Mouse (Mus musculus): ENCODE measurements around the gene Hoxd12.

Gene Hoxd12

DNA sequence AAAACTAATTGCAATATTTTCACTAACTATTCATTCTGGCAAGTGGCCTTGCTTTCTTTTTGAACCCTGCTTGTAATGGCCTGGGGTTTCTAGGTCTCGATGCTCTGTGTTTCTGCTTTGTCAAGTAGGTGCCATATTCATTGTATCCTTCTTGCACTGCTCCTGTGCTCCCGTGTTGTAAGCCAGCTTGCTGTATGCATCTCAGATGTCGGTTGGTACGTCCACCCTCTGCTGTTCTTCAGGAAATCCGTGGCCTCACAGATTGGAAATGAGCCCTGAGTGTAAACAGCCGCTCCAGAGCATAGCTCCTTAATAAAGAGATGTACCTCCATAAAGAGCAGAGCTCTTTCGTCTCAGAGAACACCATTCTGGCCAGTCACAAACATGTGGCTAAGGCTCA is 32.8 kb downstream of the Hoxd12 start:
- DNase-seq (ENCODE audit: low read depth, low spot score): no peak

DNA sequence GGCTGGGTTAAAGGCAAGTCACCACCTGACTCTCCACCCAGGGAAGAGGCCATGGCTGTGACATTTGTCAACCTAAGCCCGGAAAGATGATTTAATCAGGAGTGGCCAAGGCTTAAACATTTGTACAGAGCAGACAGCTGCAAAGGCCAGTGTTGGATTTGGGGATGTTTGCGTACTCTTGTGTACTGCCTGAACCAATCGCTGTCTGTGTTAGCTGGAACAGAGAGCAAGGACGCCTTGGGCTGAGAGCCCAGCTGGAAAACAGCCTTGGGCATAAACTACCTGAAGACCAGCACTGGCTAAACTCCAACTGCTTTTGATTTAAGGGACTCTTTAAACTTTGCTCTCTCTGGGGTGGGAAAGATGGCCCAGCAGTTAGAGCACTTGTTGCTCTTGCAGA is 33.9 kb downstream of the Hoxd12 start:
- DNase-seq (ENCODE audit: low read depth, low spot score): no peak

DNA sequence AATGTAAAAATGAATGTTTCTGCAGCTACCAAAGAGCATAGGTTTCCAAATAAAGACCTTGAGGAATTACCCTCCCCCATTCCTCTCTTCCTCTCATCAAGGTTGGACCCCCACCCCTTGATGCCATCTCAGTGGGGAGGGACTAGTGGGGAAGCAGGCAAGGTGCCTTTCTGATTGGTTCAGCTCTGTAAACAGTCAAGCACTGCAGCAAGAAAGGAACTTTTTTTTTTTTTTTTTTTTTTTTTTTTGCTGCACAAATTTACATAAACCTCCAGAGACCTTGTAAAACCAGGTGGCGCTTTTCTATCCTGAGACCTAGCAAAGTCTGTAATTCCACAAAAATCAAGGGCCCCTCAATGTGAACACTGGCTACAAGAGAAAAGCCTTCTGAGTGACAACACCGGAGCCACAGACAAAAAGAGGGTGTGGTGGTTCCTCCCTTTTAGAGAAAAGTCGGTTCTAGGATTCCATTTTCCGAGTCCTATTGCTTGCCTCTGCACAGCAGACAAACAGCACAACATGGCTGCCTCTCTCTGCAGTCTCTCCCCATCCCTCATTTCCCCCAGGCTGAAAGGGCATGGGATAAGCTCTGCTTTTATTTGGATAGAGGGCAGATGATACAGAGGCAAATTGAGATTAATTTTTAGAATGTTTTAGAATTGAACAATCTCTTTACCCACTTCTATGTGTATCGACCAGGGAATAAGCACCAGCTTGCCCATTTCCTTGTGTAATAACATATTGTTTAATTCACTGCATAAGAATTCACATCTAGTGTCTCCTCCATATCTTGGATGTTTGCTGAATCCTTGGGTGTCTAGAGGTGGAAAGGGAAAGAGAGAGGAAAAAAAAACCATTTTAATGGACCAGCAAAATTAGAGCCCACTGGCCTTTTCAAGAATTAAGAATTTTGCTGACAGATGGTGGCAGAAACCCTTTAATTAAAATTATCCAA is 34.9 kb downstream of the Hoxd12 start:
- DNase-seq (ENCODE audit: low read depth, low spot score): no peak

DNA sequence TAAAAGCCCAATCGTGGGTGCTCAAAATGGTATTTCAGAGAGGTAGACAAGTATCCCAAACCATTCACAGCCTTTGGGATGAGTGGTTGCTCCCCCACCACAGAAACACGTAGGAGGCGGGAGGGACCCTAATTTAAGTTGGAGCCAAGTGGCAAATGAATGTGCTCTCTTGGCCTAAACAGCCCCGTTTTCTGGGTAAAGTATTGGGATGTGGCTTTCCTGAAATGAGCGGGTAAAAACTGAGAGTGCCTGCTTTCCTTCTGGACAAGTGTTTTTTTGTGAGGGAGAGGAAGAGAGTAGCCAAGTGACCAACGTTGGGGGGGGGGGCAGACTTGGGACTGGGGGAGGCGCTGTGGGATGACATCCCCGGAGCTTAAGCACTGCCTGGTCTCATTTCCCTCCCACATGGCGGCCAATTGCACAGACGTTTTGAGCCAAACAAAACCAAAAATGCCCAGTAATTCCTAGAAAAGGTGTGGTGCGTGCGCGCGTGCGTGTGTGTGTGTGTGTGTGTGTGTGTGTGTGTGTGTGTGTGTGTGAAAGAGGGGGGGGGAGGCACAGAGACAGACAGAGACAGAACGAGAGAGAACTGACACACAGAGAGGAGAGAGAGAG is 36.2 kb downstream of the Hoxd12 start:
- no peak for DNase-seq (ENCODE audit: low read depth, low spot score)

DNA sequence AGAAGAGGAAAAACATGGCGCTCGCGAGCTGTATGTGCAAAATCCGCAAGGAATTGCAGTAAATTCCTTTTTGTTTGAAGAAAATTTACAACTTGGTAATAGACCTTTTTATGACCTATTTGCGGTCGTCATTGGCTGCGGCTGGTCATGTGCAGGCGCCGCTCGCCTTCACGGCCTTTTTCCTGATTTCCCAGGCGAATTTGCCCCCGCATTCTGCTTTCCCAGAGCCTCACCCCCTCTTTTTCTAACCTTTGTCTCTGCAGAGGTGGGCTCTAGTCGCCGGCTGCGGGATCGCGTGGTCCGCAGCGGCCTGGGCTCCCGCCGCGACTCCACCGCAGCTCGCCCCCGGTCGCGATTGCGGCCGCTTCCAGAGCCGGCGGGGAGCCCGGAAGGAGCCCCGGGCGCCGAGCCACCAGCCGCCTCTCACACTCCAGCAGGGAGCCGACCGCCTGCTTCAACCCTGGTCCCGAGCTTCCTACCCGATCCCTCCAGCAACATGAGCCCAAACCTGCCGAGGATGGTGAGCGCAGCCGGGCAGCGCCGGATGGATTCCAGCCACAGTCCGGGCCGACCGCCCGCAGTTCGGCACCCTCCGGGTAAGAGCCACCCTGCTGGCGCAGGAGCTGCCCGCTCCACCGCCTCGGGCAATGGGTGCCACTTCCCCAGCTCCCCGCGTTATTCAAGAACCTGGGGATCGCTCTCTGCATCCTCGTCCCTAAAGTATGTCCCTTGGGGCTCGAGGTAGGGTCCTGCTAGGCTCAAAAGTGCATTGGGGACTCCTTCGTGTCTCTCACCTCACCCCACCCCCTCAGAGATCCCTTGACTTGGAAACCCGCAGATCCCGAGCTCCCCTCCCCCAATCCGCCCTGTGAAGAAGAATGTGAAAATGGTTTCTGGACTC is 37.2 kb downstream of the Hoxd12 start, which contains the start of the genes Hoxd3 and Hoxd4:
Gene Hoxd3 (plus strand): TSS at position 207 of the 901 bp plus-strand sequence.
Gene Hoxd4 (plus strand): TSS at position 209 of the 901 bp plus-strand sequence.
- DNase-seq (ENCODE audit: low read depth, low spot score): peak; percentile 80

DNA sequence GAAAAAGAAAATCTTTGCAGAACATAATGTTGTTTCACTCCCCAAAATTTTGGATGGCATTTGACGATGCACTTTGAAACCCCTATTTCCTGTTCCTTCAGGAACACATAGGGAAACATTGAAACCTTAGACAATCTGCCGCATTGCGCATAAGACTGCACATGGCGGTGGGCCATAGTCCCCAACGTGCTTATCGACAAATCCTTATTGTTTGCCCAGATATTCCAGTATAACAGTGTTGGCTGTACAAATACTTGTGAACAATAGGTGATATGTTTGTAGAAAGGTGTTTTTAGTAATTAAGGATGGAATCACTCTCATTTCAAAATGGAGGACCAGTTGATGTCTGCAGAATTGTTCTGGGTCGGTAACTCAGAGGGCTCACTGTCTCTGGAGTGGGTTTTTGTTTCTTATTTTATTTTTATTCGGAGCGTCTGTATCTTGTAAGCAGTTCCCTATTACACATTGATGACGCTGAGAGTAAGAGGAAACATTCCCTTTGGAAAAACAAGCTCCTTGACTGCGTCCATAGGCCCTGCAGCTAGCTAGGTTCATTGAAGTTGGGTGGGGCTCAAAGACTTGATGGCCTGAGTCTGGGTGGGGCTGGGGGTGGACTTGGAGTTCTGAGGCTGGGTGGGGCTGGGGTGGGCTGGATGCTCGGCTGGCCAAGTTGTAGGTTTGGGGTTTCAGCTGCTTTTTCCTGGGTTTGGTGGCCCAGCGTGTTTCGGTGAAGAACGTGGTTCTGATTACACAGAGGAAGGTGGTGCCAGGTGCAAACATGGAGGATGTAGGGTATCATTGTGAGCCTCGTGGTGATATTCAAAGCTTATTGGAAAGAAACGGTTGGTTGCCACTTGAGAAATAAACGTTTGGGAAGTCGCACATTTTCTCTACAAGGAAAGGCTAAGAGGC is 38.7 kb downstream of the Hoxd12 start:
- peak; percentile 66 for DNase-seq (ENCODE audit: low read depth, low spot score)

DNA sequence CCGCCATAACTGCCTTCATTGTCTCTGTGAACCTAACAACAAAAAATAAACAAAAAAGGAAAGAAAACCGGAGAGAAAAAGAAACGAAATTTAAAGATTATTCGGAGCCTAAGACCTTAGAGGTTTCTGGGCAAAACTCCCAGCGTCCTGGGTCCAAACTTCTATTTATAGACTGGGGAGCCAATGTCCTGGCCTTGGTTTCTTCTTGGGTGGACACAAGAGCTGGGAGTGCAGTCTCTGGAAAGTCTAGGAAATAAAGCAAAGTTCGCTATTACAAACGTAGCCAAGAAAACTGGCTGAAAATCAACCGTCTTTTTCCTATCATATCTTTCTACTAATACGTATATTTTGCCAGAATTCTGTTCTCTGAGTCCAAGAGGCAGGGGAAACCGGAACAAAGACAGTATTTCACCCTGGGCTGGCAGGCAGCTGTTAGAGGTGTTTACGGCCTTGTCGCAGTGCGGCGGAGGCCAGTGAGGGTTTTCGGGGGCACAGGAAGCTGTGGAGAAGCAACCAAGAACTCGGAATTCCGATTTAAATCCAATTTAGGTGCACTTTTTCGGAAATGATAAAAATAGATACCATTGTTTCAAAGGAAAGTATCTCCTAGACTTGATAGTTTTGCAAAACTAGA is 39.5 kb downstream of the Hoxd12 start:
- no peak for DNase-seq (ENCODE audit: low read depth, low spot score)

DNA sequence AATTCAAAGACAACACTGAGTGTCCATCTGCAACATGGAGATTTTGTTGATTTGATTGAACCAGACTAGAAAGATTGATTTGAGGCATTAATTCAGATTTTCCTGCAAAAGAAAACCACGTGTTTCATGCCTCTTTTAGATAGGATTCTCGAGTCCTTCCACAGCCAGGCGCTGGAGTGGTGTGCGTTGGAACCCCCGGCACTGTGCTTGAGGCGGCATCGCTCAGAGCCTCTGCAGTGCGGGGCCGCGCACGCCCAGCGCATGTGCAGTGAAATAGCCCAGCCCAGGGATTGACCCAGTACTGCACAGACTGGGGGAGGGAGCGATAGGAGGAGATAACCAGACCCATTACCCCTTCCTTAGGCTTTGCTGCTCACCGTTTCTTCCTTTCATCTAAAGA is 40.1 kb downstream of the Hoxd12 start:
- no peak for DNase-seq (ENCODE audit: low read depth, low spot score)

DNA sequence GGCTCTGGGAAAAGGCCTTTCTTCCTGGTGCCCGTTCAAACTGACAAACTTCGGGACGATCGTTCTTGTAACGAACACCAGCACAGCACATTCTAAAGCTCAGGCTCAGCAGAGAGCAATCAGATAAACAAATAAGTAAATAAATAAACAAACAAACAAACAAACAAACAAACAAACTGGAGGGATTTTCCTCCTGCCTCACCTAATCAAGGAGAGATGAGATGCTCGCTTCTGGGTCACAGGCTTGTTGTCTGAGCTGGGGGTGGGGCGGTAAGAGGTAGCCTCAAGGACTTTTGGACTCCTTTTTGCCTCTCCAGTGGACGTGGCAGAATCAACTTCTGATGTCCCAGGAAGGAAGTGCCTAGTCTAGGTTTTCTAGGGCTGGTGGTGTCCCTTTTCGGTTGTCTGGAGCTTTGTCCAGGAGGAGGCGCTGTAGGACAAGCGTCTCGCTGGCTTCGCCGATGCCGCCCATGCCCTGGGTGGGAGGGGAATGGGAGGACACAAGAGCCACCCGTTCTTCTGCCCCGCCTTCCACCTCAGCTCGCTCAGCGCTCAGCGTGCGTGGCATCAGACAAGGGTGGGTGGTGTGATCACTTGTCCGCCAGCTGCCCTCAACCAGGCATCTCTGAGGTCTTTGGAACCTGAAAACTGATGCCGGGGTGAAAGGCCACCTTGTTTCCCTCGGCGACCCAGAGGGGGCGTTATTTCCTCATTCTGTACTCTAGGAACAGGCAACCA is 40.9 kb downstream of the Hoxd12 start:
- DNase-seq (ENCODE audit: low read depth, low spot score): peak; percentile 90

DNA sequence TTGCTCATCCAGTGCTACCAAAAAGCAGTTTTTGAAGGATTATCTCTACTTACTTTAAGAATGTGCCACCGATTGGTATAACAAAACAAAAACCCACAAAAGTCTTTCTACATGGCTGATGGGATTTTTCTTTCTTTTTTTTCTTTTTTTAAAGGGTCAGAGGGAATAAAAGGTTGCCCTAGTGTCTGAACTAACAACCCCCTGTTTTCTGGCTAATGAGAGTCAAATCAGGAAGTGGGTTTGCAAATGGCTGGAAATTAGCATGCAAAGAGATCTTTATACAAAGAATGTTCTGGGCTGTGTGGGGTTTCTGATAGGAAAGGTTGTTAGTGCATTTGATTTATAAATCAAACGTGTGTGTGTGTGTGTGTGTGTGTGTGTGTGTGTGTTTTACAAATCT is 45.6 kb downstream of the Hoxd12 start:
- DNase-seq (ENCODE audit: low read depth, low spot score): no peak

DNA sequence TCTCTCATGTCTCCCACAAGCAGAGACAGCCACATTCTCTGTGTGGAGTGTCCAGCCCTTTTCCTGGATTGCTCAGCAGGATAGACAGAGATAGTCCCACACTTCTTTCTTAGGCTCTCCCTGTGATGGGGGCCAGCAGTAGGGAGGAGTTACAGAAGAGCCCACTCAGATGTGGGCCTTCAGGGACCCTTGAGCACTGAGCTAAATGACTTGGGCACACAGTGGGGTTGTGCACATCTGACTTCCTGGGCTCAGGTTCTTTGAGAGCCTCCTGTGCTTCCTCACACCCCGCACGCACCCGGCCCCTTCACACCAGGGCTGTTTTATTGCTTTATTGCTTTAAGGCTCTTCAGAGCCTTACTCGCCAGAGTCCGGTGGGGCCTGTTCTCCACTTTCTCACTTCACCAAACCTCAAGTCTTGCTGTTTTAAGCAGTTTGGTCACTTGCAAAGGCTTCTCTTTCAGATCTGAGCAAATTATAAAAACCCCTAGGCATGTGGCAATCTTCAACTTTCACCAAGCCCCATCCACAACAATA is 46.2 kb downstream of the Hoxd12 start:
- no peak for DNase-seq (ENCODE audit: low read depth, low spot score)

DNA sequence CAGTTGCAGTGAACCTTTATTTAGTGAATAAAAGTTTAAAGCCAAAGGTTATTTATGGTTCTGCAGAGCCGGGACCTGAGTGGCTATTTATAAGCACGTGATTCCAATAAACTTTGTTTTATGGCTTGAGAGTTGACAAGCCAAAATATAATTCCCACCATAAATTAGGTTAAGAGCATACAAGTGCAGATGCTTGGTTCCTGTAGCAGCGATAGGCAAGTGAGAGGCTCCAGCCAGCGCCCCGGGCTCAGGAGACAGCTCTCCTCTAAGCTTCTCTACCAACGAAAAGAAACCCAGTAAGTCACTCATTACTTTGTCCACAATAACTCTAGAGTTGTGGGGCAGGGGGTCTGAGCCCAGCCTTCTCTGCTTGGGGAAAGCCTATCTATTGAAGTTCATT is 47.1 kb downstream of the Hoxd12 start:
- DNase-seq (ENCODE audit: low read depth, low spot score): no peak

DNA sequence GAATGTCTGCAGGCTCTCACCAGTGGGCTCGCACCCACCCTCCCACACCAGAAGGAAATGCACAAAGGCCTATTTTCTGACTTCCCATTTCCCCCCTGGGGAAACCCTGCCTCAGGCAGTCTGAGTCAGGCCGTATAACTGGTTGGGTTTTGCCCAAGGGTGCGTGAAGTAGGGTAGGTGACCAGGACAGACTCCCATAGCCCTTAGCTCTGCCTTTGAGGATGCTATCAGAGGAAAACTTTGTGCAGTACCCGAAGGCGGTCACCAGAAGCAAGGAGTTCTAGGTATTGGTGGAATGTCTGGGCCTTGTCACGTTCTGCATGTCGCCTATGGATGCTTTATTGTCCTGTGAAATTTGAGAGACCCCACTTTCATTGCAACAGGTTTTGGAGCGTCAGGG is 48.1 kb downstream of the Hoxd12 start:
- DNase-seq (ENCODE audit: low read depth, low spot score): no peak

DNA sequence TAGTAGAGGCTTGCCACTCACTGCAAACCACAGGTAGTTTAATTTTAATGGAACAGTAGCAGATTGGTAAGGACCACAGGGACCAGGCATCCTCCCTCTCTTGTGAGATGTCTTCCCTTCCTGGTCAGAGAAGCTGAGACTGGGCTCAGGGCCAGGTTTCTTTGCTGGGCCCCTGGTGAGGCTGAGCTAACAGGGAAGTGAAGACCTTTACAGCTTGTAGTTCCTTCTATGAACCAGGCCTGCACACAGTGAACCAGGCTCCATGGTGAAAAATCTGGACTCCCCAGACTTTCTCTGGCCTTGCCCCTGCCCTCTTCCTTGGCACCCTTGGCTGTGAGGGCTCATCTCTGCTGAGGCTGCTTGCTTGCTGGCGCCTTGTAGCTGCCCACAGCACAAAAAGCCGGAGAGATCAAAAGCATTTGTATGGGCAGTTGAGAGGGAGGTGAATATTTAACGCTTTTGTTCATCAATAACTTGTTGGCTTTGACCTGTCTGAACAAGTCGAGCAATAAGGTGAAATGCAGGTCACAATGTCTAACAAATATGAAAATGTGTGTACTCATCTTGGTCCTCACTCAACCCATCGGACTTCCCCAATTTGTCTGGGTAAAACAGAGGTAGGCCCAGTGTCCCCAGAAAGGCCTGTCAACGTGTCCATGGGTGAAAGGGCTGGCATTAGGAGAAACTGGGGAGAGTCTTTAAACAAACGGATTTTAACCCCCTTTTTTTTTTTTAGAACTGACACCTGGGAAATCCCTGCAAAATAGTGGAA is 49.6 kb downstream of the Hoxd12 start:
- DNase-seq (ENCODE audit: low read depth, low spot score): no peak

DNA sequence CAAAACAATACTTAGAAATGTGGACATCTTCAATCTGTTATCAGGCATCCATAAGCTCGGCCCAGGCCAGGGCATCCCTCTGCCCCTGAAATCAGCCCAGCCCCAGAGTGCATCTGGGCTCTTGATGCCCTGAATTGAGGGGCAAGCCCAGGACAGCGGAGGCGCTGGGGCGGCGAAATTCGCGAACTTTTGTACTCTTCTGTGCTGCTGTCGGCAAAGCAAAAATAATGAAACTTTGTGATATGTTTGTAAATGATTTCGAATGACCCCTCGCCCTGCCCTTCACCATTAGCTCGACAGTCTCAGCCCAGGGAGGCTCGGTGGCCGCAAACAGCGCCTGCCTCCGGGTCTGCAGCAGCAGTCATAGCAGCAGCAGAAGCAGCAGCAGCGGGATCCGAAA is 50.4 kb downstream of the Hoxd12 start:
- DNase-seq (ENCODE audit: low read depth, low spot score): no peak

DNA sequence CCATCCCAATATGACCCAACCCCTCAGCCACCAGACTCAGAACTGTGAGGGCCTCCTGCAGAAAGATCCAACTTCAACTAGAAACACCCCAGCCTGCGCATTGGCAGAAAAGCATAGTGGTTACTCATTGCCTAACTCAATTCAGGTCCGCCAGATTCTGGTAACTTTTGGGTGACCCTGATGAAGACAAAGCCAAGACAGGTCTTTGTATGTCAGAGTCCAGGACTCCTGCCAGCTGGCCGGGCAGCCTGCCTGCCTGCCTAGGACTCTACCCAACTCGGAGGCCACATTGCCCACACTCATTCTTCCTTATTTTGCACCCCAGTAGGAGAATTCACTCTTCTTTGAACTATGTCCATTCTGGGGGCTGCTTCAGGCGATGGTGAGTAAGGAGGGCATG is 51.7 kb downstream of the Hoxd12 start, which contains the start of gene Gm28230:
Gene Gm28230 (plus strand): TSS at position 178 of the 400 bp plus-strand sequence.
- DNase-seq (ENCODE audit: low read depth, low spot score): no peak

DNA sequence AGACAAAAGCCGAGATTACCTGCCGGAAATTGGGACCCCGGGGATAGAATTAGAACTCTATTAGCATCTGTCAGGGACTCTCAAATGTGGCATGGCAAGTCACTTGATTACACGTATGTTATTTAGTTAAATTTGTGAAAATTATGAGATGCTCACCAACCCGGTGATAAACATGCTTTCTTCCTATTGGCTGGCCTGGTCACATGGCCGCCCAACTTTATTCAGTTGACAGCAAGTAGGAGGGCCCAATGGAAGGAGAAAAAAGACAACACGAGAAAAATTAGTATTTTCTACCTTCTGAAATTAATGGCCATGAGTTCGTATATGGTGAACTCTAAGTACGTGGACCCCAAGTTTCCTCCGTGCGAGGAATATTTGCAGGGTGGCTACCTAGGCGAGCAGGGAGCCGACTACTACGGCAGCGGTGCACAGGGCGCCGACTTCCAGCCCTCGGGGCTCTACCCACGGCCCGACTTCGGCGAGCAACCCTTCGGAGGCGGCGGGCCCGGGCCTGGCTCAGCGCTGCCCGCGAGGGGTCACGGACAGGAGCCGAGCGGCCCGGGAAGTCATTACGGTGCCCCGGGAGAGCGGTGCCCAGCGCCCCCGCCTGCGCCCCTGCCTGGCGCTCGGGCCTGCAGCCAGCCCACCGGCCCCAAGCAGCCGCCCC is 52.3 kb downstream of the Hoxd12 start:
- no peak for DNase-seq (ENCODE audit: low read depth, low spot score)
